Mouse (Mus musculus) activated CD4-positive, CD25-positive, alpha-beta regulatory T cell, adult 9 weeks (primary cell): ENCODE measurements around the gene Wdr59. TPM values are rescaled to one million over a fixed set of nuclear protein-coding genes. Genes with fewer than 3 reads are reported as not detected.

Experiments
- polyA plus RNA-seq: library from polyadenylated mRNA; unstranded; fragments of 100-300 nt; shearing (Covaris generic); gene quantifications from one replicate; pipeline ENCODE4 v1.2.1, GENCODE M21; 2017

Wdr59 gene
- polyA plus RNA-seq: 7.3 TPM

DNA sequence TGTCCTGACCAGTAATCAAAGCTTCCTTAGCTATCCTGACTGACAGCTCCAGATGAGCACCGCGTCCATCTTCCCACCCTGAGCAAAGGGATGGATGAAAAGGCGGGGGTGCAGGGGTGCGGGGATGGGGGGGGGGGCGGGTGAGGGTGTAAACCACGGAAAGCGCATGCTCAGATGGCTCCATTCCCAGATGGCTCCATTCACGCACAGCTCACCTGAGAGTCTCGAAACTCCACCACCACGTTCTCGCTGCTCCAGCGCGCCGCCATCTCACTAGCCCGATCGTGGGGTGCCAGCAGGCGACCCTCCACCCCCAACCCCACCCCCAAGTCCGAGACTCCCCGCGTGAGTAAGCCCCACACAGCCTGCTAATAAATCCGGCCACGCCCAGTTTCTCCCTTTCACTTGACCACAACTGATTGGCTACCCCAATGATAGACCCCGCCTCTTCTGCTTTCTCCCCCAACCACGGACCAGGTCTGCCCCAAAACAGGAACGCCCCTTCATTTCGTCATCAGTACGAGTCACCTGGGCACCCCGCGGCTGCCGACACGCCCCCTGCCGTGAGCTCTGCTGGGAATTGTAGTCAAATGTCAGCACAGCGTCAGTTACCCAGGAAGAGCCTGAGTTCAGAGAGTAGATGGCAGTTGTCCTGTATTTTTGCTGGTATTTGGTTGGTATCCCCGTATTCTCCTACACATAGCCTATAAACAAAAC is at the start of gene Wdr59:
Gene Wdr59 (minus strand): TSS at position 380 of the 717 bp plus-strand sequence.

GRCm38 (mm10) chr8:111536031-111536977 is 14.4 kb upstream of the Wdr59 start, which contains the start of gene Znrf1:
TSS of gene Znrf1 (plus strand) at chr8:111536097.

Other genes starting within 250 kb of the Wdr59 start
- 56.2 TPM for gene Rfwd3, start 221.9 kb downstream of the Wdr59 start, polyA plus RNA-seq
- 5.4 TPM for gene Mlkl, start 183.9 kb downstream of the Wdr59 start, polyA plus RNA-seq
- not detected for gene Fa2h, start 128.3 kb downstream of the Wdr59 start, polyA plus RNA-seq
- 18.3 TPM for gene Znrf1, start 14.0 kb upstream of the Wdr59 start, polyA plus RNA-seq
- gene Ldhd, start 108.3 kb upstream of the Wdr59 start, polyA plus RNA-seq: 1.5 TPM
- 40.9 TPM for gene Zfp1, start 121.3 kb upstream of the Wdr59 start, polyA plus RNA-seq
- gene Ctrb1, start 168.9 kb upstream of the Wdr59 start, polyA plus RNA-seq: not detected
- 0.23 TPM for gene Bcar1, start 221.7 kb upstream of the Wdr59 start, polyA plus RNA-seq